Mouse (Mus musculus) kidney, embryonic 14.5 days (tissue): ENCODE data around the gene Fstl4. TPM values are rescaled to one million over a fixed set of nuclear protein-coding genes. Genes with fewer than 3 reads are reported as not detected.

ENCODE experiments used
- ATAC-seq: fragments of 200-750 bp; cut with Nextera tagmentation; 2 replicates; pipeline ENCODE4 v1.8.0; 2017; ENCODE audit warnings: moderate number of reproducible peaks, mild to moderate bottlenecking, moderate TSS enrichment, moderate library complexity; ENCODE audit not compliant: low FRiP score, low TSS enrichment
- H3K27ac ChIP-seq: fragments of 300-500 bp; sonication (generic); 2 replicates; pipeline ENCODE4 v1.5.1; 2014; ENCODE audit warnings: low read depth, mild to moderate bottlenecking, low read length, moderate library complexity, mixed read lengths
- H3K27me3 ChIP-seq: fragments of 300-500 bp; sonication (generic); 2 replicates; pipeline ENCODE4 v1.6.1; 2014; ENCODE audit warnings: mild to moderate bottlenecking, low read length; ENCODE audit not compliant: control insufficient read depth, insufficient read depth
- H3K36me3 ChIP-seq: fragments of 300-500 bp; sonication (generic); 2 replicates; pipeline ENCODE4 v1.6.1; 2014; ENCODE audit warnings: low read length, mixed read lengths; ENCODE audit not compliant: control insufficient read depth, insufficient read depth
- H3K4me1 ChIP-seq: fragments of 300-500 bp; sonication (generic); 2 replicates; pipeline ENCODE4 v1.6.1; 2014; ENCODE audit warnings: low read length, mixed read lengths; ENCODE audit not compliant: control insufficient read depth, insufficient read depth
- H3K4me2 ChIP-seq: fragments of 300-500 bp; sonication (generic); replicated peaks from 2 replicates; pipeline ENCODE4 v1.6.1; 2014; ENCODE audit warnings: low read depth, mild to moderate bottlenecking, low read length
- H3K4me3 ChIP-seq: fragments of 300-500 bp; sonication (generic); 2 replicates; pipeline ENCODE4 v1.5.1; 2014; ENCODE audit warnings: mild to moderate bottlenecking, low read length
- H3K9ac ChIP-seq: fragments of 300-500 bp; sonication (generic); 2 replicates; pipeline ENCODE4 v1.6.1; 2014; ENCODE audit warnings: low read depth, mild to moderate bottlenecking, low read length, moderate library complexity
- H3K9me3 ChIP-seq: fragments of 300-500 bp; sonication (generic); 2 replicates; pipeline ENCODE4 v1.6.1; 2016; ENCODE audit warnings: low read length; ENCODE audit not compliant: control insufficient read depth
- WGBS: fragments of 180-500 bp; shearing (Covaris S2); extraction: QIAGEN DNeasy Blood & Tissue Kit; methylation state at CpG from one replicate; pipeline ENCODE4 v1.1.7; 2014; 5-methylcytosine and 5-hydroxymethylcytosine counted together
- polyA plus RNA-seq: library from polyadenylated mRNA; unstranded; fragments of >200 nt; fragmentation: Nextera tagmentation; extraction: Ambion mirVana; gene quantifications from 2 replicates; pipeline ENCODE4 v1.2.1, GENCODE M21; 2014

The Fstl4 gene
- polyA plus RNA-seq, 1 experiment from 2014 or later: 1.6 TPM

DNA sequence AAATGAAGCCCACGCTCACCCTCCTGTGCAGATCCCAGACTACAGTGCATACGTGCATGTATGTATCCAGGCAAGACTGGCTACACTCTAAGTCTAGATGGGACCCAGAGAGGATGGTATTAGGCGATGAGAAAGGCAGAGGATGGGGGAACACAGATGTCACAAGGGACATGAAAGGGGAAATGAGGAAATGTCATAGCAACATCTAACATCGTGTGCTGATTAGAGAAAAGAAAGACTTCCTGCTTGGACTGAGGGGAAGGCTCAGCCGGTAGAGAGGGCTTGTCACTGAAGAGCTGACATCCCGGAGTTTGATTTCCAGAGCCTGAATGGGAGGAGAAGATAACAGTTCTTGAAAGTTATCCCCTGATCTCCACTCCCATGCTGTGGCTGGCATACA lies 150.0 kb downstream of the Fstl4 start:
- H3K27ac ChIP-seq: no peak overlapping the region
- H3K4me1 ChIP-seq: no peaks in the 10 kb centered on the region
- no peak overlapping the region for H3K4me3 ChIP-seq
- no peaks in the 10 kb centered on the region for H3K36me3 ChIP-seq
- no peak overlapping the region for H3K9ac ChIP-seq
- ATAC-seq: no peak
- no peaks in the 10 kb centered on the region for H3K27me3 ChIP-seq
- no peaks in the 10 kb centered on the region for H3K9me3 ChIP-seq
- 74% methylated on average over 6 of the region's 6 CpGs for WGBS
- no peak overlapping the region for H3K4me2 ChIP-seq

DNA sequence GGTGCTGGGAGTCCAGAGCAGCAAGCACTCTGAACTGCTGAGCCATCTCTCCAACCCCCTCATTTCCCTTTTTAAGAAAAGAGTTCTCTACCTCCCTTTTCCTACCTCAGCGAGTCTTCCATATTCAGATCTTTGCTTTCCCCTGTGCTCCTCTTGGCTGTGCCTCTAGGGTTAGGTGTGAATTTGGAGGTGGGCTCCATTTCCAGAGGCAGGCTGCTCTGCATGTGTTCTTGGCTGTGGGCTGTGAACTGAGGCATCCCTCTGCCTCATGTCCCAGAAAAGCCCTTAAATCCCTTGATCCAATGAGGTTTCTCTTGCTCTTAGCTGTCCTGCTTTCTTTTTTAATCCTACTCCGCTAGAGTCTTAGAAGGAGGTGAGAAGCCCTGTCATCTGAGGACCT lies 151.2 kb downstream of the Fstl4 start:
- ATAC-seq: no peak

GRCm38 (mm10) chr11:52919231-52919960 lies 155.0 kb downstream of the Fstl4 start:
- no peak for ATAC-seq
- H3K4me1 ChIP-seq: no peaks in the 10 kb centered on the region
- H3K36me3 ChIP-seq: no peaks in the 10 kb centered on the region
- no peak overlapping the region for H3K4me2 ChIP-seq
- no peak overlapping the region for H3K9ac ChIP-seq
- no peak overlapping the region for H3K27ac ChIP-seq
- no peak overlapping the region for H3K4me3 ChIP-seq
- H3K27me3 ChIP-seq: no peaks in the 10 kb centered on the region
- 31% methylated on average over 15 of the region's 15 CpGs for WGBS
- H3K9me3 ChIP-seq: no peaks in the 10 kb centered on the region

More for the DNA sequence above, 151.2 kb downstream of the Fstl4 start:
- Histone ChIP-seq H3K9me3 (no peaks in the 10 kb centered on the region), H3K4me2 (no peak overlapping the region), H3K4me1 (no peaks in the 10 kb centered on the region), H3K4me3 (no peak overlapping the region), H3K27ac (no peak overlapping the region), H3K36me3 (no peaks in the 10 kb centered on the region), H3K27me3 (no peaks in the 10 kb centered on the region), H3K9ac (no peak overlapping the region)
- 82% methylated on average over 2 of the region's 2 CpGs for WGBS

- no peaks in the 10 kb centered on the region for H3K4me1 ChIP-seq
- WGBS: 78% methylated on average over 2 of the region's 2 CpGs
- no peaks in the 10 kb centered on the region for H3K9me3 ChIP-seq
- no peak for ATAC-seq
- no peak overlapping the region for H3K4me2 ChIP-seq
- H3K27ac ChIP-seq: no peak overlapping the region
- no peaks in the 10 kb centered on the region for H3K36me3 ChIP-seq
- H3K4me3 ChIP-seq: no peak overlapping the region
- no peak overlapping the region for H3K9ac ChIP-seq
- H3K27me3 ChIP-seq: no peaks in the 10 kb centered on the region
Measured at GRCm38 (mm10) chr11:52924196-52924595, 159.8 kb downstream of the Fstl4 start.

- no peak for ATAC-seq
- no peak overlapping the region for H3K9ac ChIP-seq
- H3K4me2 ChIP-seq: no peak overlapping the region
- H3K9me3 ChIP-seq: no peaks in the 10 kb centered on the region
- H3K27ac ChIP-seq: no peak overlapping the region
- 94% methylated on average over 4 of the region's 4 CpGs for WGBS
- H3K4me1 ChIP-seq: no peaks in the 10 kb centered on the region; the same call in 1 of the 2 replicates
- H3K4me3 ChIP-seq: no peak overlapping the region
- H3K36me3 ChIP-seq: no peaks in the 10 kb centered on the region
- no peaks in the 10 kb centered on the region for H3K27me3 ChIP-seq
Measured at GRCm38 (mm10) chr11:52928321-52928720, 163.9 kb downstream of the Fstl4 start.

DNA sequence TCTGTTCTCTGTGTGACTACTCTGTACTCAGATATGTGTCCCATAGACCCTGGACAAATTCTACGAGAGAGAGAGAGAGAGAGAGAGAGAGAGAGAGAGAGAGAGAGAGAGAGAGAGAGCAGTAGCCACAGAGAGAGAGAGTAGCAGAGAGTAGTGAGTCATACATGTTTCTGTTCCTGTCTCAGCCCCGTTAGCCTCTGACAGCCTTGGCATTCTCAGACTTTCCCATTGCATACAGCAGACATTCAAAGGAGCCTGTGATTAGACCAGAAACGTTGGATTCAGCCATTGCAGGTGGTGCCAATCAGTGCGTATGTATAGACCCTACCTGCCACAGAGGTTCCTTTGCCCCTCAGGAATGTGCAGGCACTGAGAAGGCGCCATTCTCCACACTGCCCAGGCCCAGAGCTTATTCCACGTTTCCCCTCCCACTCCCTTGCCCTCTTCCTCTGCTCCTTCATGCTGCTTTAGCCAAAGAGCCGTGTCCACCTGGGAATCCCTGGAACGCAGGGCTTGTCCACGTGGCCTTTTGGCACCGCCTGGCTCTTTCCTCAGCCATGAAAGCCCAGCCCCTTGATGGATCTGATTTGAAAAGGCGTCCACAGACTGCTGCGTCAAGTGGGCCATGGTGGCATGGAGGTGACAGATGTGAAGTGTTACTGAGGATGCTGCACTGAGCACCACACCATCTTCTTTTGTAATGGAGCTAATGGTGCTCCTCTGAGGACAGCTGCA lies 175.1 kb downstream of the Fstl4 start:
- Histone ChIP-seq H3K4me2 (no peak overlapping the region), H3K27me3 (no peaks in the 10 kb centered on the region), H3K36me3 (no peaks in the 10 kb centered on the region), H3K27ac (no peak overlapping the region), H3K4me3 (no peak overlapping the region), H3K9ac (no peak overlapping the region), H3K4me1 (no peaks in the 10 kb centered on the region), H3K9me3 (no peaks in the 10 kb centered on the region)
- ATAC-seq: no peak
- 46% methylated on average over 12 of the region's 12 CpGs for WGBS

- ATAC-seq: no peak
- Histone ChIP-seq H3K27me3 (no peaks in the 10 kb centered on the region), H3K4me1 (no peaks in the 10 kb centered on the region), H3K4me2 (no peak overlapping the region), H3K9ac (no peak overlapping the region), H3K4me3 (no peak overlapping the region), H3K9me3 (no peaks in the 10 kb centered on the region), H3K27ac (no peak overlapping the region), H3K36me3 (no peaks in the 10 kb centered on the region)
- WGBS: 56% methylated on average over 6 of the region's 6 CpGs
Measured at GRCm38 (mm10) chr11:52942967-52943366, 178.5 kb downstream of the Fstl4 start.

DNA sequence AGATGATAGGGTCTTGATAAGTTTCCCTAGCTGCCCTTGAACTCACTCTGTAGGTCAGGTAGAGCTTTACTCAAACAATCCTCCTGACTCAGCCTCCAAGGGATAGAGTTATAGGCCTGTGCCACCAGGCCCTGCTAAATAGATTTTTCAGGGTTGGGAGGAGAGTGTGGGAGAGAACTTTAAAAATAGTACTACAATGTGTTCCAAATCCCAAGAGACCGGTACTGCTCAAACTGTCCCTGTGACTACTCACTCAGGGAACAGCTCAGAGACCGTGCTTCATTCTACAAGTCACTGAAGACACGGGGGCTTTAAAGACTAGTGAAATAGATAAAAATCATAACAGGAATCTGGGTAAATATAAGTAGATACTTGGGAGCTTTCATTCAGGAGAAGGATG lies 190.6 kb downstream of the Fstl4 start:
- no peak overlapping the region for H3K9ac ChIP-seq
- no peak overlapping the region for H3K4me3 ChIP-seq
- H3K4me2 ChIP-seq: no peak overlapping the region
- H3K9me3 ChIP-seq: no peaks in the 10 kb centered on the region
- H3K27ac ChIP-seq: no peak overlapping the region
- WGBS: 94% methylated on average over 3 of the region's 3 CpGs
- H3K4me1 ChIP-seq: peaks cover 3% of the 10 kb centered on the region; the same call in 1 of the 2 replicates
- no peaks in the 10 kb centered on the region for H3K36me3 ChIP-seq
- H3K27me3 ChIP-seq: no peaks in the 10 kb centered on the region
- no peak for ATAC-seq

GRCm38 (mm10) chr11:52968809-52969208 lies 204.4 kb downstream of the Fstl4 start:
- H3K27me3 ChIP-seq: no peaks in the 10 kb centered on the region
- no peak overlapping the region for H3K4me2 ChIP-seq
- H3K9ac ChIP-seq: no peak overlapping the region
- H3K4me1 ChIP-seq: no peaks in the 10 kb centered on the region
- ATAC-seq: no peak
- no peak overlapping the region for H3K27ac ChIP-seq
- H3K36me3 ChIP-seq: no peaks in the 10 kb centered on the region
- no peak overlapping the region for H3K4me3 ChIP-seq
- no peaks in the 10 kb centered on the region for H3K9me3 ChIP-seq
- 47% methylated on average over 9 of the region's 9 CpGs for WGBS
